Mouse (Mus musculus): ENCODE measurements at regions not wholly inside any gene's neighbourhood (a gene's known extent, or its start where the extent isn't known, plus 50 kb on each side); places are given as distances from the start of the nearest gene placed in this dataset.

DNA sequence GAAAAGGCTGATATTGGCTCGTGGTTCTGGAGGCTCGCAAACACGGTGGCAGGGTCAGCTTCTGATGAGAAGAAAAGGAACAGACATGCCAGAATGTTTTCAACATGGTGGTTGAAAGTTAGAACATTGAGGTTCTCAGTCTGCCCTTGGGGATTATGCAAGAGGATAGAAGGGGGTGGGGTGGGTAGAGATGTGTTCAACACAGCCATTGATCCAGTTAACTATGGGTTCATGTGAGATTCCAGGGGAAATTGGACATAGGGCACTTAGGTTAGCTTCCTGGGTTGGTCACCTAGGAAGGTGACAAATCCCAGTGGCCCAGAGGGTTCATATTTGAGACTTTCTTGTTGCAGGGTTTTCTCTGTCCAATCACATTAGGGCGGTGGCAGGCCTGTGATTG is 176.1 kb downstream of the Gadd45g start:
- TF ChIP-seq CTCF (conservative IDR thresholded peaks at IDR 0.05; ENCODE audit: insufficient read depth, insufficient read length, low read depth, low read length), result no peak
- no peak for TF ChIP-seq POLR2A (IDR thresholded peaks at IDR 0.05; ENCODE audit: low read depth, low read length)
